Comparison of ENCODE assay signal across 10 mouse cellular contexts in the genomic region with DNA sequence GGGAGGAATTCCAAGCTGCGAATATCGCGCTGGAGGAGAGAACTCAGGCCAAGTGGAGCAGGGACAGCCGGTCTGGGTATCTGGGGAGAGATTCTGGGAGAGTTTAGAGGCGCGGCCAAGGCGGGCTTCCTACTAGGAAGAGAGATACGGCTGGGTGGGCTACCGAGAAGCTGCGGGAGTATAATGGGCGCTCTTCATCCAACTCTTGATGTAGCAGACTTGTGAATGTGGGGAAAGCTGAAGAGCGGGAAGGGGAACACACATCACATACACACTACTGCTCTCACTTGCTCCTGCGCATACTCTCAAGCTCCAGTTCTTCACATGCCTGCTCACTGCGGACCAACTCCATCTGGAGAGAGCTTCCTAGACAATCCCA. TPM values are rescaled to one million over a fixed set of nuclear protein-coding genes. Genes with fewer than 3 reads are reported as not detected.
A peak's percentile ranks its signal among the peaks of the same experiment; 100 is the strongest.
DNase-seq lines count a peak whose midpoint lies in the region; ATAC-seq lines count a peak whose summit lies in the region.
"Had no signal": no experiment of that assay in that cellular context is flagged by ENCODE, and none has a peak within 500 bp of the region (broad histone marks: within the 10 kb centered on the region; RNA-seq: fewer than 3 reads in every experiment).

No protein-coding gene starts in this region.

- H3K27ac ChIP-seq in heart, embryonic 11.5 days (ENCODE audit: low read depth, low read length) = no peak overlapping the region
- no peak overlapping the region for H3K27ac ChIP-seq in neural tube, embryonic 11.5 days (ENCODE audit: low read depth, low read length)
- no peak overlapping the region for H3K27ac ChIP-seq in liver, embryonic 13.5 days

- DNase-seq in heart, postnatal 4 days = no peak
- DNase-seq in neural tube, embryonic 11.5 days (ENCODE audit: low spot score) = no peak
- no peak for DNase-seq in neural tube, embryonic 10.5 days (ENCODE audit: extremely low spot score, low spot score)
- no peak for DNase-seq in liver, embryonic 13.5 days
- no peak for DNase-seq in adipocyte (ENCODE audit: low spot score)
- DNase-seq in spleen, adult 12 weeks (ENCODE audit: low spot score) = no peak
- no peak for DNase-seq in testis, postnatal 14 days (ENCODE audit: low spot score)
- DNase-seq: gastrocnemius, postnatal 14 days; thymus, adult 18-20 months had no signal

- no peaks in the 10 kb centered on the region for H3K36me3 ChIP-seq in heart, embryonic 11.5 days (ENCODE audit: control insufficient read depth, insufficient read depth, low read length)
- peaks cover 2% of the 10 kb centered on the region; the same call in 1 of the 2 replicates for H3K36me3 ChIP-seq in neural tube, embryonic 11.5 days (ENCODE audit: control insufficient read depth, insufficient read depth, low read length)
- H3K36me3 ChIP-seq in liver, embryonic 13.5 days = no peaks in the 10 kb centered on the region

- 11% methylated on average over 14 of the region's 14 CpGs for WGBS in heart, embryonic 11.5 days (ENCODE audit: insufficient replicate concordance)
- 15% methylated on average over 14 of the region's 14 CpGs for WGBS in neural tube, embryonic 11.5 days
- 16% methylated on average over 14 of the region's 14 CpGs for WGBS in liver, embryonic 13.5 days (ENCODE audit: insufficient replicate concordance)

- H3K4me3 ChIP-seq in heart, embryonic 11.5 days (ENCODE audit: low read depth, low read length) = peak overlapping the region; percentile 37
- H3K4me3 ChIP-seq in neural tube, embryonic 11.5 days (ENCODE audit: low read depth, low read length) = no peak overlapping the region
- H3K4me3 ChIP-seq in liver, embryonic 13.5 days (replicated peaks) = no peak overlapping the region

- 0 out of 2 replicates have a peak, but pooled peaks cover 3% of the 10 kb centered on the region for H3K9me3 ChIP-seq in heart, embryonic 11.5 days (replicated peaks; ENCODE audit: control insufficient read depth, low read length)
- no peaks in the 10 kb centered on the region for H3K9me3 ChIP-seq in neural tube, embryonic 11.5 days (ENCODE audit: control insufficient read depth, low read length)
- no peaks in the 10 kb centered on the region for H3K9me3 ChIP-seq in liver, embryonic 13.5 days (replicated peaks)

- no peak overlapping the region for H3K9ac ChIP-seq in heart, embryonic 11.5 days (ENCODE audit: low read depth, low read length)
- peak overlapping the region; percentile 23 for H3K9ac ChIP-seq in neural tube, embryonic 11.5 days (ENCODE audit: low read length)
- H3K9ac ChIP-seq in liver, embryonic 13.5 days = no peak overlapping the region

- peaks cover 21% of the 10 kb centered on the region for H3K4me1 ChIP-seq in heart, embryonic 11.5 days (ENCODE audit: control insufficient read depth, insufficient read depth, low read length)
- peaks cover 60% of the 10 kb centered on the region for H3K4me1 ChIP-seq in neural tube, embryonic 11.5 days (ENCODE audit: control insufficient read depth, insufficient read depth, low read length)
- H3K4me1 ChIP-seq in liver, embryonic 13.5 days (replicated peaks) = peaks cover 10% of the 10 kb centered on the region; the same call in 1 of the 2 replicates

- peak overlapping the region; percentile 63 for H3K4me2 ChIP-seq in heart, embryonic 11.5 days
- peak overlapping the region; percentile 60 for H3K4me2 ChIP-seq in neural tube, embryonic 11.5 days (ENCODE audit: low read depth)
- H3K4me2 ChIP-seq in liver, embryonic 13.5 days = 0 out of 2 replicates have a peak overlapping the region, but pooled peaks have one; percentile 38

- ATAC-seq in heart, embryonic 11.5 days (replicated peaks; ENCODE audit: insufficient number of reproducible peaks, low FRiP score, low TSS enrichment) = no peak
- no peak for ATAC-seq in neural tube, embryonic 11.5 days (ENCODE audit: insufficient read depth, low FRiP score, low TSS enrichment)
- ATAC-seq in liver, embryonic 13.5 days (ENCODE audit: low read depth) = no peak

- H3K27me3 ChIP-seq in heart, embryonic 11.5 days (ENCODE audit: control insufficient read depth, insufficient read depth, low read length) = peaks cover 100% of the 10 kb centered on the region
- peaks cover 51% of the 10 kb centered on the region for H3K27me3 ChIP-seq in neural tube, embryonic 11.5 days (ENCODE audit: control insufficient read depth, insufficient read depth, low read length)
- peaks cover 89% of the 10 kb centered on the region for H3K27me3 ChIP-seq in liver, embryonic 13.5 days

RNA-seq across cellular contexts. Expression of a gene that starts 7.3 kb away (rescaled TPM):
- 0.17 and 0.39 TPM in 2 replicates for polyA plus RNA-seq in heart, embryonic 11.5 days (2014; fragmentation: Nextera tagmentation; extraction: Ambion mirVana)
- total RNA-seq in heart, postnatal 4 days (2021) = under 1 TPM in 1 of 2 experiments, not detected in 1; 0.16 TPM
- 44.0 and 45.8 TPM in 2 replicates for polyA plus RNA-seq in neural tube, embryonic 11.5 days (2014; fragmentation: Nextera tagmentation; extraction: Ambion mirVana)
- 1.1 and 1.5 TPM in 2 replicates for polyA plus RNA-seq in liver, embryonic 13.5 days (2015; fragmentation: Nextera tagmentation; extraction: Ambion mirVana)
- total RNA-seq: gastrocnemius, postnatal 14 days had no signal

Comparison
In these comparisons a context has a peak if more than half of its experiments do, and no peak if none do; other contexts are left out.
1. RNA of a gene that starts 7.3 kb away (polyA plus RNA-seq): 44.0 to 45.8 TPM in neural tube, embryonic 11.5 days; 1.1 to 1.5 TPM in liver, embryonic 13.5 days and 0.17 to 0.39 TPM in heart, embryonic 11.5 days; every median in the first group is over 10 times any median in the second.
2. Peak in every context shown above with its lines, with median percentiles within 50 percentile points of each other: H3K4me2 ChIP-seq.